26 mouse cellular contexts compared by ENCODE assay signal in the genomic region with DNA sequence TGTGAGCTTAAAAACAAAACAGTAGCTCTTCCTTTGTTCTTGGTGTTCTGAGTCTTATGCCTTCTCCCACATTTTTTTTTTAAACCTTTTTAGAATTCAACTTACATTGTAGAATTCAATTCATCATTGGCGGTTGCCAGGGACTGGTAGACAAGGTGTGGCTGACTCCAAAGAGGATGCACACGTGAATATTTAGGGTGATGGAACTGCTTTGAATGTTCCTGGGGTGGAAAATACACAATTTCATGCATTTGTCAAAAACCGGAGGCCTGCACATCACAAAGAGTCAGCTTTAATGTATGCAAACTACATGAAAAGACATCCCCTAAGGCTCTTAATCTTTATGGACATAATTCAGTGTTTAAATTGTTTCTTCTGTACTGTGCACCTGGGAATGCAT. TPM values are rescaled to one million over a fixed set of nuclear protein-coding genes. Genes with fewer than 3 reads are reported as not detected.
DNase-seq lines count a peak whose midpoint lies in the region; ATAC-seq and TF ChIP-seq lines count a peak whose summit lies in the region.
"Had no signal": no experiment of that assay in that cellular context is flagged by ENCODE, and none has a peak within 500 bp of the region (broad histone marks: within the 10 kb centered on the region; RNA-seq: fewer than 3 reads in every experiment).

No protein-coding gene starts in this region.

- no peaks in the 10 kb centered on the region for H3K36me3 ChIP-seq in forebrain, postnatal 0 days (ENCODE audit: insufficient read depth)
- H3K36me3 ChIP-seq in forebrain, embryonic 15.5 days = no peaks in the 10 kb centered on the region
- H3K36me3 ChIP-seq in midbrain, embryonic 11.5 days (ENCODE audit: control insufficient read depth, insufficient read depth, low read length) = no peaks in the 10 kb centered on the region
- no peaks in the 10 kb centered on the region for H3K36me3 ChIP-seq in midbrain, embryonic 10.5 days
- no peaks in the 10 kb centered on the region for H3K36me3 ChIP-seq in midbrain, embryonic 13.5 days
- no peaks in the 10 kb centered on the region for H3K36me3 ChIP-seq in neural tube, embryonic 14.5 days (ENCODE audit: control insufficient read depth, insufficient read depth, low read length)
- H3K36me3 ChIP-seq: hindbrain, embryonic 15.5 days; liver, embryonic 12.5 days had no signal

- WGBS in forebrain, postnatal 0 days = 35% methylated on average over 3 of the region's 3 CpGs
- WGBS in forebrain, embryonic 15.5 days = 57% methylated on average over 3 of the region's 3 CpGs
- 56% methylated on average over 3 of the region's 3 CpGs for WGBS in midbrain, embryonic 11.5 days
- 62% methylated on average over 3 of the region's 3 CpGs for WGBS in midbrain, embryonic 10.5 days
- WGBS in midbrain, embryonic 13.5 days = 28% methylated on average over 3 of the region's 3 CpGs
- 24% methylated on average over 3 of the region's 3 CpGs for WGBS in neural tube, embryonic 14.5 days

- peak overlapping the region; percentile 64 for H3K27ac ChIP-seq in forebrain, postnatal 0 days (ENCODE audit: low read depth, low read length)
- H3K27ac ChIP-seq in forebrain, embryonic 15.5 days (replicated peaks) = no peak overlapping the region
- H3K27ac ChIP-seq in midbrain, embryonic 11.5 days (ENCODE audit: low read depth, low read length) = no peak overlapping the region
- H3K27ac ChIP-seq in midbrain, embryonic 10.5 days (replicated peaks) = no peak overlapping the region
- H3K27ac ChIP-seq in midbrain, embryonic 13.5 days = peak overlapping the region; percentile 77
- peak overlapping the region; percentile 22; the same call in 1 of the 2 replicates for H3K27ac ChIP-seq in neural tube, embryonic 14.5 days (ENCODE audit: low read depth, low read length)
- H3K27ac ChIP-seq: forebrain, embryonic 13.5 days; hindbrain, embryonic 15.5 days; kidney, postnatal 0 days; liver, embryonic 12.5 days had no signal

- ATAC-seq in forebrain, postnatal 0 days = peak; percentile 68; the same call in 1 of the 2 replicates
- no peak for ATAC-seq in forebrain, embryonic 15.5 days (replicated peaks)
- no peak for ATAC-seq in midbrain, embryonic 11.5 days (ENCODE audit: low FRiP score)
- no peak for ATAC-seq in midbrain, embryonic 13.5 days
- ATAC-seq in neural tube, embryonic 14.5 days (ENCODE audit: low read depth) = no peak
- ATAC-seq: forebrain, embryonic 13.5 days; liver, embryonic 12.5 days; liver, postnatal 0 days; Patski had no signal

- no peaks in the 10 kb centered on the region for H3K4me1 ChIP-seq in forebrain, postnatal 0 days (ENCODE audit: insufficient read depth)
- peaks cover 12% of the 10 kb centered on the region for H3K4me1 ChIP-seq in forebrain, embryonic 15.5 days
- peaks cover 15% of the 10 kb centered on the region for H3K4me1 ChIP-seq in midbrain, embryonic 11.5 days (ENCODE audit: control insufficient read depth, insufficient read depth, low read length)
- peaks cover 46% of the 10 kb centered on the region for H3K4me1 ChIP-seq in midbrain, embryonic 10.5 days
- H3K4me1 ChIP-seq in midbrain, embryonic 13.5 days (replicated peaks) = peaks cover 38% of the 10 kb centered on the region
- H3K4me1 ChIP-seq in neural tube, embryonic 14.5 days (ENCODE audit: control insufficient read depth, insufficient read depth, low read length) = peaks cover 12% of the 10 kb centered on the region

- H3K27me3 ChIP-seq in forebrain, postnatal 0 days (ENCODE audit: insufficient read depth, low read length) = peaks cover 4% of the 10 kb centered on the region
- peaks cover 20% of the 10 kb centered on the region for H3K27me3 ChIP-seq in forebrain, embryonic 15.5 days
- H3K27me3 ChIP-seq in midbrain, embryonic 11.5 days (ENCODE audit: control insufficient read depth, insufficient read depth, low read length) = peaks cover 11% of the 10 kb centered on the region
- peaks cover 65% of the 10 kb centered on the region for H3K27me3 ChIP-seq in midbrain, embryonic 10.5 days (ENCODE audit: low read depth, poor library complexity, severe bottlenecking)
- H3K27me3 ChIP-seq in midbrain, embryonic 13.5 days = peaks cover 40% of the 10 kb centered on the region
- peaks cover 8% of the 10 kb centered on the region; the same call in 1 of the 2 replicates for H3K27me3 ChIP-seq in neural tube, embryonic 14.5 days (ENCODE audit: control insufficient read depth, insufficient read depth, low read length)

- no peaks in the 10 kb centered on the region for H3K9me3 ChIP-seq in forebrain, postnatal 0 days (ENCODE audit: low read length)
- H3K9me3 ChIP-seq in forebrain, embryonic 15.5 days = no peaks in the 10 kb centered on the region
- H3K9me3 ChIP-seq in midbrain, embryonic 11.5 days (ENCODE audit: control insufficient read depth, low read length) = no peaks in the 10 kb centered on the region
- H3K9me3 ChIP-seq in midbrain, embryonic 10.5 days (replicated peaks) = no peaks in the 10 kb centered on the region
- no peaks in the 10 kb centered on the region for H3K9me3 ChIP-seq in midbrain, embryonic 13.5 days
- H3K9me3 ChIP-seq in neural tube, embryonic 14.5 days (ENCODE audit: control insufficient read depth, low read length) = no peaks in the 10 kb centered on the region
- H3K9me3 ChIP-seq: forebrain, embryonic 13.5 days; hindbrain, embryonic 15.5 days; liver, embryonic 12.5 days had no signal

- no peak overlapping the region for H3K9ac ChIP-seq in forebrain, postnatal 0 days
- H3K9ac ChIP-seq in forebrain, embryonic 15.5 days (replicated peaks) = no peak overlapping the region
- H3K9ac ChIP-seq in midbrain, embryonic 11.5 days (ENCODE audit: low read length) = no peak overlapping the region
- H3K9ac ChIP-seq in midbrain, embryonic 13.5 days (replicated peaks) = no peak overlapping the region
- H3K9ac ChIP-seq in neural tube, embryonic 14.5 days (replicated peaks; ENCODE audit: low read depth, low read length) = no peak overlapping the region
- H3K9ac ChIP-seq: forebrain, embryonic 13.5 days; hindbrain, embryonic 15.5 days; liver, embryonic 12.5 days; liver, postnatal 0 days had no signal

- no peak overlapping the region for H3K4me2 ChIP-seq in forebrain, postnatal 0 days (ENCODE audit: low read depth)
- no peak overlapping the region for H3K4me2 ChIP-seq in forebrain, embryonic 15.5 days (replicated peaks)
- H3K4me2 ChIP-seq in midbrain, embryonic 11.5 days = no peak overlapping the region
- H3K4me2 ChIP-seq in midbrain, embryonic 13.5 days (replicated peaks) = no peak overlapping the region
- no peak overlapping the region for H3K4me2 ChIP-seq in neural tube, embryonic 14.5 days (ENCODE audit: low read depth, low read length)
- H3K4me2 ChIP-seq: forebrain, embryonic 13.5 days; hindbrain, embryonic 15.5 days; liver, embryonic 12.5 days had no signal

- DNase-seq in forebrain, postnatal 0 days = no peak
- DNase-seq in midbrain, embryonic 11.5 days (ENCODE audit: low spot score, missing footprints) = peak; percentile 84
- DNase-seq in midbrain, embryonic 10.5 days (ENCODE audit: low spot score) = no peak
- DNase-seq in kidney, adult 18-20 months = no peak
- DNase-seq: adrenal gland, postnatal 14 days; cerebellum, adult 11-12 months; cerebellum, postnatal 14 days; gastrocnemius, postnatal 10 days; heart, postnatal 14 days; kidney, adult 2 months; layer of hippocampus, postnatal 36 days; left cerebral cortex, postnatal 4 days; liver, postnatal 0 days; lung, postnatal 36 days; thymus, adult 2 months; thymus, postnatal 4 days had no signal

- H3K4me3 ChIP-seq in forebrain, postnatal 0 days (ENCODE audit: low read depth, low read length) = no peak overlapping the region
- H3K4me3 ChIP-seq in forebrain, embryonic 15.5 days = no peak overlapping the region
- H3K4me3 ChIP-seq in midbrain, embryonic 11.5 days (ENCODE audit: low read depth, low read length) = no peak overlapping the region
- H3K4me3 ChIP-seq in midbrain, embryonic 10.5 days = no peak overlapping the region
- H3K4me3 ChIP-seq in midbrain, embryonic 13.5 days (replicated peaks) = no peak overlapping the region
- H3K4me3 ChIP-seq in neural tube, embryonic 14.5 days (ENCODE audit: low read depth, low read length) = no peak overlapping the region
- H3K4me3 ChIP-seq: forebrain, embryonic 13.5 days; hindbrain, embryonic 15.5 days; liver, embryonic 12.5 days had no signal

- TF ChIP-seq CTCF in forebrain, postnatal 0 days (IDR thresholded peaks at IDR 0.05; ENCODE audit: low read depth) = no peak

RNA-seq across cellular contexts. Expression of gene Speg, which starts 1.8 kb away (rescaled TPM):
- 44.4 and 56.3 TPM in 2 replicates for total RNA-seq in forebrain, postnatal 0 days (2014; rRNA removed)
- 17.8 and 20.6 TPM in 2 replicates for polyA plus RNA-seq in forebrain, postnatal 0 days (2015; fragmentation: Nextera tagmentation; extraction: Ambion mirVana)
- 9.9 and 11.4 TPM in 2 replicates for polyA plus RNA-seq in forebrain, embryonic 15.5 days (2015; fragmentation: Nextera tagmentation; extraction: Ambion mirVana)
- polyA plus RNA-seq in midbrain, embryonic 11.5 days (2014; fragmentation: Nextera tagmentation; extraction: Ambion mirVana) = 13.4 and 15.2 TPM in 2 replicates
- 23.6 and 26.9 TPM in 2 replicates for polyA plus RNA-seq in midbrain, embryonic 10.5 days (2016; fragmentation: Nextera tagmentation; extraction: Ambion mirVana)
- 11.2 and 12.8 TPM in 2 replicates for polyA plus RNA-seq in midbrain, embryonic 13.5 days (2015; fragmentation: Nextera tagmentation; extraction: Ambion mirVana)
- 19.5 and 20.8 TPM in 2 replicates for polyA plus RNA-seq in neural tube, embryonic 14.5 days (2014; fragmentation: Nextera tagmentation; extraction: Ambion mirVana)
- total RNA-seq: monocyte, adult 5-6 weeks had no signal

RNA-seq across cellular contexts. Expression of gene Des, which starts 13.1 kb away (rescaled TPM):
- 1.0 and 1.4 TPM in 2 replicates for total RNA-seq in forebrain, postnatal 0 days (2014; rRNA removed)
- polyA plus RNA-seq in forebrain, postnatal 0 days (2015; fragmentation: Nextera tagmentation; extraction: Ambion mirVana) = 1.2 TPM in 2 replicates
- polyA plus RNA-seq in forebrain, embryonic 15.5 days (2015; fragmentation: Nextera tagmentation; extraction: Ambion mirVana) = 1.0 and 1.2 TPM in 2 replicates
- 0.52 and 0.68 TPM in 2 replicates for polyA plus RNA-seq in midbrain, embryonic 11.5 days (2014; fragmentation: Nextera tagmentation; extraction: Ambion mirVana)
- 1.1 and 2.8 TPM in 2 replicates for polyA plus RNA-seq in midbrain, embryonic 10.5 days (2016; fragmentation: Nextera tagmentation; extraction: Ambion mirVana)
- 0.84 and 1.1 TPM in 2 replicates for polyA plus RNA-seq in midbrain, embryonic 13.5 days (2015; fragmentation: Nextera tagmentation; extraction: Ambion mirVana)
- polyA plus RNA-seq in neural tube, embryonic 14.5 days (2014; fragmentation: Nextera tagmentation; extraction: Ambion mirVana) = 1.1 TPM in 2 replicates
- total RNA-seq: megakaryocyte, adult 5-6 weeks; monocyte, adult 5-6 weeks had no signal

RNA-seq across cellular contexts. Expression of gene Dnpep, which starts 55.5 kb away (rescaled TPM):
- 135 and 164 TPM in 2 replicates for total RNA-seq in forebrain, postnatal 0 days (2014; rRNA removed)
- 140 and 156 TPM in 2 replicates for polyA plus RNA-seq in forebrain, postnatal 0 days (2015; fragmentation: Nextera tagmentation; extraction: Ambion mirVana)
- polyA plus RNA-seq in forebrain, embryonic 15.5 days (2015; fragmentation: Nextera tagmentation; extraction: Ambion mirVana) = 162 and 163 TPM in 2 replicates
- 149 TPM in 2 replicates for polyA plus RNA-seq in midbrain, embryonic 11.5 days (2014; fragmentation: Nextera tagmentation; extraction: Ambion mirVana)
- polyA plus RNA-seq in midbrain, embryonic 10.5 days (2016; fragmentation: Nextera tagmentation; extraction: Ambion mirVana) = 157 and 176 TPM in 2 replicates
- 155 and 161 TPM in 2 replicates for polyA plus RNA-seq in midbrain, embryonic 13.5 days (2015; fragmentation: Nextera tagmentation; extraction: Ambion mirVana)
- 139 and 145 TPM in 2 replicates for polyA plus RNA-seq in neural tube, embryonic 14.5 days (2014; fragmentation: Nextera tagmentation; extraction: Ambion mirVana)

Comparison
In these comparisons a context has a peak if more than half of its experiments do, and no peak if none do; other contexts are left out.
1. H3K27ac ChIP-seq: peak in forebrain, postnatal 0 days (single experiment), midbrain, embryonic 13.5 days (single experiment) and neural tube, embryonic 14.5 days (single experiment); none in forebrain, embryonic 15.5 days (single experiment), midbrain, embryonic 11.5 days (single experiment) and midbrain, embryonic 10.5 days (single experiment).